Mouse (Mus musculus) liver, adult 2 months (tissue): ENCODE measurements around the gene Slc38a3.

Experiments
- CTCF ChIP-seq: fragments of 200-500 bp; IDR thresholded peaks from 2 replicates; pipeline ENCODE4 v1.5.1; 2011; ENCODE audit warnings: low read depth, low read length, control low read depth
- POLR2A ChIP-seq: fragments of 200-500 bp; IDR thresholded peaks from 2 replicates; pipeline ENCODE4 v1.6.1; 2011; ENCODE audit warnings: low read length, control low read depth; ENCODE audit not compliant: insufficient read depth; ENCODE audit errors: extremely low read depth

DNA sequence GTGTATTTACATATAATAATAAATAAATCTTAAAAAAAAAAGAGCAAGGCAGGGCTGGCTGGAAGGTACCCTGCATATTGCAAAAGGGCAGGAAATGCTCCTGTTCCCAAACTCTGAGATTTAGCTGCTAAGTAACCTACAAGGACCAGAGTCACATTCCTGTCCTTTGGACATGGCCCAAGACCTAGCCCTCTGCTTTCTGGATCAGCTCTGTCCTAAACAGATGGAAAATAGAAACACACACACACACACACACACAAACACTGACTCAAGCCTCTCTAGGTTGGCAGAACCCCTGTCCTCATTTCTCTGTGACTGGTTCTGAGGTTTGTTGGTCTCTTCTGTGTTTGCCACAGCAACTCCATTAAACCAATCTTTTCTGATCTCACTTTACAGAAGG, 48.4 kb downstream of the Slc38a3 start:
- TF ChIP-seq CTCF (no peak), POLR2A (no peak)
